Mouse (Mus musculus) embryonic facial prominence, embryonic 13.5 days (tissue): ENCODE data around the gene Ly6g5c. TPM values are rescaled to one million over a fixed set of nuclear protein-coding genes. Genes with fewer than 3 reads are reported as not detected.

Experiments
- polyA plus RNA-seq: library from polyadenylated mRNA; unstranded; fragments of >200 nt; fragmentation: Nextera tagmentation; extraction: Ambion mirVana; gene quantifications from 2 replicates; pipeline ENCODE4 v1.2.1, GENCODE M21; 2015

The Ly6g5c gene
- polyA plus RNA-seq, 1 experiment from 2014 or later, result not detected

Other genes starting within 250 kb of the Ly6g5c start
- 1.6 and 5.7 TPM in 2 replicates for gene Cfb, start 245.8 kb upstream of the Ly6g5c start, polyA plus RNA-seq
- gene Zbtb12, start 228.8 kb upstream of the Ly6g5c start, polyA plus RNA-seq, result 5.5 and 7.1 TPM in 2 replicates
- not detected in 2 replicates for gene Gm20547, start 226.2 kb upstream of the Ly6g5c start, polyA plus RNA-seq
- gene C2, start 210.0 kb upstream of the Ly6g5c start, polyA plus RNA-seq, result 2.7 and 3.2 TPM in 2 replicates
- gene Ehmt2, start 209.8 kb upstream of the Ly6g5c start, polyA plus RNA-seq, result 98.5 and 100 TPM in 2 replicates
- gene Slc44a4, start 193.8 kb upstream of the Ly6g5c start, polyA plus RNA-seq, result 0.24 and 0.83 TPM in 2 replicates
- 18.8 and 20.3 TPM in 2 replicates for gene Neu1, start 177.0 kb upstream of the Ly6g5c start, polyA plus RNA-seq
- 0.53 and 0.87 TPM in 2 replicates for gene Hspa1b, start 149.0 kb upstream of the Ly6g5c start, polyA plus RNA-seq
- not detected in 2 replicates for gene Gm20481, start 138.4 kb upstream of the Ly6g5c start, polyA plus RNA-seq
- 5.8 and 6.1 TPM in 2 replicates for gene Hspa1a, start 136.1 kb upstream of the Ly6g5c start, polyA plus RNA-seq
- 0.77 and 0.85 TPM in 2 replicates for gene Hspa1l, start 135.6 kb upstream of the Ly6g5c start, polyA plus RNA-seq
- 190 and 227 TPM in 2 replicates for gene Lsm2, start 126.4 kb upstream of the Ly6g5c start, polyA plus RNA-seq
- gene Vars, start 107.3 kb upstream of the Ly6g5c start, polyA plus RNA-seq, result 102 and 112 TPM in 2 replicates
- gene Vwa7, start 91.7 kb upstream of the Ly6g5c start, polyA plus RNA-seq, result 0.33 and 0.38 TPM in 2 replicates
- 14.2 and 19.5 TPM in 2 replicates for gene Sapcd1, start 80.3 kb upstream of the Ly6g5c start, polyA plus RNA-seq
- gene Msh5, start 61.5 kb upstream of the Ly6g5c start, polyA plus RNA-seq, result 3.5 and 3.6 TPM in 2 replicates
- 243 and 254 TPM in 2 replicates for gene Clic1, start 58.3 kb upstream of the Ly6g5c start, polyA plus RNA-seq
- 358 and 374 TPM in 2 replicates for gene Ddah2, start 49.2 kb upstream of the Ly6g5c start, polyA plus RNA-seq
- 0.87 and 1.0 TPM in 2 replicates for gene Ly6g6c, start 42.9 kb upstream of the Ly6g5c start, polyA plus RNA-seq
- 0.77 and 0.89 TPM in 2 replicates for gene Mpig6b, start 42.1 kb upstream of the Ly6g5c start, polyA plus RNA-seq
- gene Ly6g6e, start 31.4 kb upstream of the Ly6g5c start, polyA plus RNA-seq, result 4.3 and 4.9 TPM in 2 replicates
- gene Ly6g6d, start 30.2 kb upstream of the Ly6g5c start, polyA plus RNA-seq, result 0.77 and 1.3 TPM in 2 replicates
- 0.18 and 0.23 TPM in 2 replicates for gene Ly6g6f, start 22.7 kb upstream of the Ly6g5c start, polyA plus RNA-seq
- gene Abhd16a, start 19.0 kb upstream of the Ly6g5c start, polyA plus RNA-seq, result 89.6 and 90.1 TPM in 2 replicates
- gene Ly6g5b, start 7.1 kb downstream of the Ly6g5c start, polyA plus RNA-seq, result 1.1 and 1.6 TPM in 2 replicates
- gene Gpank1, start 13.2 kb downstream of the Ly6g5c start, polyA plus RNA-seq, result 21.1 and 24.1 TPM in 2 replicates
- 278 and 298 TPM in 2 replicates for gene Csnk2b, start 13.8 kb downstream of the Ly6g5c start, polyA plus RNA-seq
- 10.9 and 12.3 TPM in 2 replicates for gene D17H6S53E, start 18.1 kb downstream of the Ly6g5c start, polyA plus RNA-seq
- gene Apom, start 23.8 kb downstream of the Ly6g5c start, polyA plus RNA-seq, result 0.28 and 8.7 TPM in 2 replicates
- 65.1 and 67.8 TPM in 2 replicates for gene Bag6, start 26.9 kb downstream of the Ly6g5c start, polyA plus RNA-seq
- 193 and 244 TPM in 2 replicates for gene Prrc2a, start 56.6 kb downstream of the Ly6g5c start, polyA plus RNA-seq
- 8.1 and 9.8 TPM in 2 replicates for gene Aif1, start 67.8 kb downstream of the Ly6g5c start, polyA plus RNA-seq
- gene Lst1, start 80.2 kb downstream of the Ly6g5c start, polyA plus RNA-seq, result 13.1 and 16.1 TPM in 2 replicates
- gene Ltb, start 86.2 kb downstream of the Ly6g5c start, polyA plus RNA-seq, result 1.8 and 2.1 TPM in 2 replicates
- gene Tnf, start 93.7 kb downstream of the Ly6g5c start, polyA plus RNA-seq, result 0.37 TPM in 1 of 2 replicates, not detected in the other
- gene Lta, start 97.1 kb downstream of the Ly6g5c start, polyA plus RNA-seq, result 0.24 TPM in 1 of 2 replicates, not detected in the other
- not detected in 2 replicates for gene Gm16181, start 112.6 kb downstream of the Ly6g5c start, polyA plus RNA-seq
- 3.9 and 4.1 TPM in 2 replicates for gene Atp6v1g2, start 125.4 kb downstream of the Ly6g5c start, polyA plus RNA-seq
- 10.4 and 12.0 TPM in 2 replicates for gene Nfkbil1, start 127.5 kb downstream of the Ly6g5c start, polyA plus RNA-seq
- 498 and 543 TPM in 2 replicates for gene Ddx39b, start 133.5 kb downstream of the Ly6g5c start, polyA plus RNA-seq
- 28.7 and 30.7 TPM in 2 replicates for gene H2-D1, start 154.5 kb downstream of the Ly6g5c start, polyA plus RNA-seq
- gene H2-Q1, start 212.1 kb downstream of the Ly6g5c start, polyA plus RNA-seq, result not detected in 2 replicates
- 1.2 TPM in 1 of 2 replicates, not detected in the other for gene H2-Q2, start 234.0 kb downstream of the Ly6g5c start, polyA plus RNA-seq